Mouse (Mus musculus): ENCODE measurements around the gene A630023A22Rik. TPM values are rescaled to one million over a fixed set of nuclear protein-coding genes. Genes with fewer than 3 reads are reported as not detected.

The A630023A22Rik gene
- total RNA-seq, 1 experiment from 2014 or later, result not detected

Other genes with a start within 250 kb of the A630023A22Rik start
- gene Gdf10, start 179.2 kb downstream of the A630023A22Rik start, total RNA-seq (2021), result 10.1 and 12.8 TPM in 2 replicates
- 3.1 TPM in 1 of 2 replicates, not detected in the other for gene Gdf2, start 161.7 kb downstream of the A630023A22Rik start, total RNA-seq (2021)
- gene Rbp3, start 148.8 kb downstream of the A630023A22Rik start, total RNA-seq (2021), result not detected in 2 replicates
- not detected in 2 replicates for gene Zfp488, start 124.0 kb downstream of the A630023A22Rik start, total RNA-seq (2021)
- gene Gm30083, start 87.6 kb downstream of the A630023A22Rik start, total RNA-seq (2021), result not detected in 2 replicates
- gene Gm5460, start 86.0 kb downstream of the A630023A22Rik start, total RNA-seq (2021), result not detected in 2 replicates
- not detected in 2 replicates for gene Antxrl, start 50.0 kb downstream of the A630023A22Rik start, total RNA-seq (2021)
- gene Anxa8, start 16.8 kb downstream of the A630023A22Rik start, total RNA-seq (2021), result 7.0 and 8.9 TPM in 2 replicates
- gene Npy4r, start 49.7 kb upstream of the A630023A22Rik start, total RNA-seq (2021), result 0.41 and 0.44 TPM in 2 replicates
- 0.48 and 1.2 TPM in 2 replicates for gene Gprin2, start 98.9 kb upstream of the A630023A22Rik start, total RNA-seq (2021)
- gene Syt15, start 116.8 kb upstream of the A630023A22Rik start, total RNA-seq (2021), result 0.44 and 1.5 TPM in 2 replicates
- gene Shld2, start 207.7 kb upstream of the A630023A22Rik start, total RNA-seq (2021), result 12.2 and 13.0 TPM in 2 replicates
- 217 and 322 TPM in 2 replicates for gene Glud1, start 208.0 kb upstream of the A630023A22Rik start, total RNA-seq (2021)